Mouse (Mus musculus): ENCODE results near the gene Lcp1.

DNA sequence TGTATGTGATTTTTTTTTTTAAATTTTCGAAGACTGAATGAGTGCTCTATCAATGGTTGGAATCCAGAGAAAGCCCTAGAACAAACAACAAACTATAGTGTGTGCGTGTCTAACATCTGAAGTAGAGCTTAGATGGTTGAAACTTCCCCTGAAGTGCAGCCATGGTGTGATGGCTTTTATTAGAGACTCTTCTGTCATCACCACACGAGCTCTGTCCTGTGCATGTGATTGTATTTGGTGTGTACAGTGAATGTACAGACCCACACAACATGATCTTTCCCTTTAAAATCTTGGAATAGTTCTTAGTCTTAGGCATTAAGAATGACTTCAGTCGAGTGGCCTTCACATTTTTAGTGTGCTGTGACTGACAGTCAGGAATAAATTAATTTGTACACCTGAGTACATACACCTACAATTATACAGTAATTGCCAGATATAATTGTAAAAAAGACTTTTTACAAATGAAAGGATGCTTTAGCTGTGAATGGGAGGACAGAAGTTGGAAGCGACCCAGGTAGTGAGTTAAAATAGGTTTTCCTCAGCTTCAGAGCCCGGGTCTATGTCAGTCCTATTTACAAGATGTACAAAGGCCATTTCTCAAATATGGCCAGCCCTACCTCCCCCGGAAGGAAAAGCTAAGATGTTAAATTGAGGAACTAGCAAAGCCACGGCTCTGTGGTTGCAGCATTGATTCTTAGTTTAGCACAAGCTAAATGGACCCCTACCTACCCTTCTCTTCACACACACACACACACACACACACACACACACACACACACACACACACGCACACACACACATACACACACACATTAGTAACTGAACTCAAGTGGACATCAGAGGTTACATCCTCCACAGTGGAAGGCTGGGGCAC is 50.4 kb downstream of the Lcp1 start:
- TF ChIP-seq CTCF (IDR thresholded peaks at IDR 0.05; ENCODE audit: control insufficient read depth, insufficient read depth, insufficient replicate concordance, low read depth, low read length), result no peak
- TF ChIP-seq POLR2A (IDR thresholded peaks at IDR 0.05; ENCODE audit: control insufficient read depth, low read depth, low read length), result no peak
